Mouse (Mus musculus) limb, embryonic 13.5 days (tissue): ENCODE results near the gene Hspa4. TPM values are rescaled to one million over a fixed set of nuclear protein-coding genes. Genes with fewer than 3 reads are reported as not detected.

Experiments used
- ATAC-seq: fragments of 200-750 bp; cut with Nextera tagmentation; 2 replicates; pipeline ENCODE4 v1.8.0; 2017; ENCODE audit warnings: low read depth, moderate number of reproducible peaks, moderate TSS enrichment; ENCODE audit not compliant: low FRiP score
- H3K27ac ChIP-seq: fragments of 300-500 bp; sonication (generic); 2 replicates; pipeline ENCODE4 v1.5.1; 2015; ENCODE audit warnings: inconsistent platforms, mild to moderate bottlenecking, moderate library complexity
- H3K27me3 ChIP-seq: fragments of 300-500 bp; sonication (generic); 2 replicates; pipeline ENCODE4 v1.6.1; 2015; ENCODE audit warnings: mild to moderate bottlenecking, inconsistent platforms
- H3K36me3 ChIP-seq: fragments of 300-500 bp; sonication (generic); 2 replicates; pipeline ENCODE4 v1.6.1; 2015; ENCODE audit warnings: inconsistent platforms, mild to moderate bottlenecking, moderate library complexity
- H3K4me1 ChIP-seq: fragments of 300-500 bp; sonication (generic); 2 replicates; pipeline ENCODE4 v1.6.1; 2015; ENCODE audit warnings: inconsistent platforms
- H3K4me2 ChIP-seq: fragments of 300-500 bp; sonication (generic); replicated peaks from 2 replicates; pipeline ENCODE4 v1.6.1; 2015; ENCODE audit warnings: inconsistent platforms, mild to moderate bottlenecking, moderate library complexity
- H3K4me3 ChIP-seq: fragments of 300-500 bp; sonication (generic); 2 replicates; pipeline ENCODE4 v1.5.1; 2015; ENCODE audit warnings: moderate library complexity, mild to moderate bottlenecking, inconsistent platforms
- H3K9ac ChIP-seq: fragments of 300-500 bp; sonication (generic); 2 replicates; pipeline ENCODE4 v1.6.1; 2015; ENCODE audit warnings: mild to moderate bottlenecking, inconsistent platforms
- H3K9me3 ChIP-seq: fragments of 300-500 bp; sonication (generic); 2 replicates; pipeline ENCODE4 v1.6.1; 2016; ENCODE audit warnings: inconsistent platforms
- WGBS: fragments of 180-500 bp; shearing (Covaris S2); methylation state at CpG from one replicate; pipeline ENCODE4 v1.1.7; 2015; 5-methylcytosine and 5-hydroxymethylcytosine counted together
- polyA plus RNA-seq: library from polyadenylated mRNA; unstranded; fragments of >200 nt; fragmentation: Nextera tagmentation; extraction: Ambion mirVana; gene quantifications from 2 replicates; pipeline ENCODE4 v1.2.1, GENCODE M21; 2015

Hspa4 gene
- polyA plus RNA-seq, 1 experiment from 2014 or later = 79.0 TPM

- 67% methylated on average over 9 of the region's 9 CpGs for WGBS
- ATAC-seq = no peak
Observed at GRCm38 (mm10) chr11:53233590-53233989, 66.7 kb downstream of the Hspa4 start.

GRCm38 (mm10) chr11:53231836-53232235, 68.4 kb downstream of the Hspa4 start:
- ATAC-seq = no peak
- WGBS = 72% methylated on average over 5 of the region's 5 CpGs
- no peaks in the 10 kb centered on the region for H3K4me1 ChIP-seq
- peaks cover 1% of the 10 kb centered on the region; the same call in 1 of the 2 replicates for H3K9me3 ChIP-seq
- H3K4me2 ChIP-seq = no peak overlapping the region
- H3K9ac ChIP-seq = no peak overlapping the region
- H3K36me3 ChIP-seq = no peaks in the 10 kb centered on the region
- no peaks in the 10 kb centered on the region for H3K27me3 ChIP-seq
- no peak overlapping the region for H3K4me3 ChIP-seq
- no peak overlapping the region for H3K27ac ChIP-seq

More at GRCm38 (mm10) chr11:53233590-53233989, 66.7 kb downstream of the Hspa4 start:
- no peak overlapping the region for H3K4me3 ChIP-seq
- no peaks in the 10 kb centered on the region for H3K27me3 ChIP-seq
- H3K4me1 ChIP-seq = no peaks in the 10 kb centered on the region
- peaks cover 4% of the 10 kb centered on the region; the same call in 1 of the 2 replicates for H3K9me3 ChIP-seq
- no peak overlapping the region for H3K9ac ChIP-seq
- H3K36me3 ChIP-seq = no peaks in the 10 kb centered on the region
- H3K27ac ChIP-seq = no peak overlapping the region
- no peak overlapping the region for H3K4me2 ChIP-seq

GRCm38 (mm10) chr11:53229011-53229410, 71.2 kb downstream of the Hspa4 start:
- no peak overlapping the region for H3K9ac ChIP-seq
- H3K4me1 ChIP-seq = no peaks in the 10 kb centered on the region
- no peaks in the 10 kb centered on the region for H3K27me3 ChIP-seq
- no peak overlapping the region for H3K4me2 ChIP-seq
- peaks cover 6% of the 10 kb centered on the region; the same call in 1 of the 2 replicates for H3K9me3 ChIP-seq
- ATAC-seq = no peak
- no peak overlapping the region for H3K27ac ChIP-seq
- H3K36me3 ChIP-seq = no peaks in the 10 kb centered on the region
- H3K4me3 ChIP-seq = no peak overlapping the region
- WGBS = 85% methylated on average over 3 of the region's 3 CpGs

DNA sequence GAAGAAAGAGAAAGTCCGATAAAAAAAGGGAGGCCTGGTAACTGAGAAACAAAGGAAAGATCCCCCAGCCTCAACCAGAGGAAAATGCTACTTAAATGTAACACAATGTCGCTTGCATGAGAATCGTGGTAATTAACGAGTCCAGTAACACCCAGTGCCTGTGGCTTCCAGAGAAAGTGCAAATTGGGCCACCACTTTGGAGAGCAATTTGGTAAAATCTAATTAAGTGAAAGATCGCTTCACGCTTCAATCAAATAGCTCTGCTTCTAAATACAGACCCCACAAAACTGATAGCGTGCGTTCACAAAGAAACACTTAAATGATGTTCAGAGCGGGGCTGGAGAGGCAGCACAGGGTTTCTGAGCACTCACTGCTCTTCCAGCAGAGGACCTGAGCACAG, 89.4 kb downstream of the Hspa4 start:
- Histone ChIP-seq H3K27me3 (no peaks in the 10 kb centered on the region), H3K27ac (no peak overlapping the region), H3K9ac (no peak overlapping the region), H3K4me2 (no peak overlapping the region), H3K9me3 (no peaks in the 10 kb centered on the region), H3K4me3 (no peak overlapping the region), H3K4me1 (no peaks in the 10 kb centered on the region), H3K36me3 (no peaks in the 10 kb centered on the region)
- 67% methylated on average over 9 of the region's 9 CpGs for WGBS
- no peak for ATAC-seq

Other genes with a start within 250 kb of the Hspa4 start
- gene Zcchc10, start 24.2 kb upstream of the Hspa4 start, polyA plus RNA-seq = 22.4 and 22.9 TPM in 2 replicates
- 48.3 and 54.6 TPM in 2 replicates for gene Aff4, start 50.4 kb upstream of the Hspa4 start, polyA plus RNA-seq
- gene Leap2, start 122.7 kb upstream of the Hspa4 start, polyA plus RNA-seq = 0.31 and 0.54 TPM in 2 replicates
- gene Uqcrq, start 130.4 kb upstream of the Hspa4 start, polyA plus RNA-seq = 449 and 478 TPM in 2 replicates
- gene Gdf9, start 130.6 kb upstream of the Hspa4 start, polyA plus RNA-seq = 1.6 TPM in 2 replicates
- 0.18 and 0.29 TPM in 2 replicates for gene Gm10447, start 156.7 kb upstream of the Hspa4 start, polyA plus RNA-seq
- 7.9 TPM in 2 replicates for gene Shroom1, start 156.7 kb upstream of the Hspa4 start, polyA plus RNA-seq
- not detected in 2 replicates for gene Gm9837, start 170.0 kb upstream of the Hspa4 start, polyA plus RNA-seq
- gene Gm9945, start 179.7 kb upstream of the Hspa4 start, polyA plus RNA-seq = not detected in 2 replicates
- 0.17 and 0.37 TPM in 2 replicates for gene Sowaha, start 179.8 kb upstream of the Hspa4 start, polyA plus RNA-seq
- gene Sept8, start 218.8 kb upstream of the Hspa4 start, polyA plus RNA-seq = 39.2 and 42.5 TPM in 2 replicates